Mouse (Mus musculus) CH12.LX (cell line): ENCODE results near the gene Edem2. TPM values are rescaled to one million over a fixed set of nuclear protein-coding genes. Genes with fewer than 3 reads are reported as not detected.

Source experiments
- DNase-seq: peaks from one replicate; pipeline ENCODE4 v3.0.0-alpha.2; 2013; ENCODE audit errors: extremely low read depth
- H3K27ac ChIP-seq: 2 replicates; pipeline ENCODE4 v1.5.1; 2012; ENCODE audit warnings: low read depth, mild to moderate bottlenecking, control low read depth, moderate library complexity; ENCODE audit not compliant: insufficient read depth
- H3K27me3 ChIP-seq: replicated peaks from 2 replicates; pipeline ENCODE3; 2012; ENCODE audit warnings: inconsistent platforms
- H3K36me3 ChIP-seq, 2 experiments: replicated peaks in 1 of 2; 2 replicates each; pipeline versions ENCODE3 to v1.6.1; 2012; ENCODE audit warnings: inconsistent platforms in 1 of 2, low read length in 1 of 2, mild to moderate bottlenecking in 1 of 2, mixed read lengths in 1 of 2, moderate library complexity in 1 of 2; ENCODE audit not compliant: control insufficient read depth in 1 of 2, insufficient read depth in 1 of 2
- H3K4me1 ChIP-seq, 2 experiments: 2 replicates each; pipeline ENCODE4 v1.6.1; 2012; ENCODE audit warnings: inconsistent platforms in 1 of 2, moderate library complexity in 1 of 2; ENCODE audit not compliant: insufficient read depth in 2 of 2, control insufficient read depth in 1 of 2
- H3K4me2 ChIP-seq: 2 replicates; pipeline ENCODE4 v1.6.1; 2012; ENCODE audit warnings: low read depth, mild to moderate bottlenecking, control low read depth; ENCODE audit not compliant: poor library complexity, insufficient read depth, severe bottlenecking
- H3K4me3 ChIP-seq, 3 experiments: fragments of 150-350 bp in 1 of 3; sonication (generic) in 1 of 3; replicated peaks in 1 of 3; 2 replicates each; pipeline versions ENCODE3 to v1.5.1; 2011 to 2012; ENCODE audit warnings: low read depth in 2 of 3, low read length in 2 of 3, mild to moderate bottlenecking in 2 of 3, moderate library complexity in 2 of 3, control low read depth in 1 of 3, improper control_type of control experiment in 1 of 3, inconsistent platforms in 1 of 3, mixed read lengths in 1 of 3; ENCODE audit not compliant: poor library complexity in 1 of 3
- H3K79me2 ChIP-seq: replicated peaks from 2 replicates; pipeline ENCODE4 v1.6.1; 2012; ENCODE audit warnings: mild to moderate bottlenecking, moderate library complexity; ENCODE audit not compliant: control insufficient read depth, poor library complexity, insufficient read depth, severe bottlenecking; ENCODE audit errors: extremely low read depth
- H3K9ac ChIP-seq: 2 replicates; pipeline ENCODE4 v1.6.1; 2012; ENCODE audit warnings: low read depth, mild to moderate bottlenecking, control low read depth, moderate library complexity; ENCODE audit not compliant: insufficient read depth
- H3K9me3 ChIP-seq: replicated peaks from 2 replicates; pipeline ENCODE3; 2012; ENCODE audit warnings: low read length, inconsistent platforms, mixed read lengths
- BHLHE40 ChIP-seq: IDR thresholded peaks from 2 replicates; pipeline ENCODE4 v1.6.1; 2011; ENCODE audit warnings: mild to moderate bottlenecking, low read depth, low read length, improper control_type of control experiment
- CTCF ChIP-seq, 2 experiments: IDR thresholded peaks in 1 of 2; conservative IDR thresholded peaks in 1 of 2; 2 replicates each; pipeline ENCODE4 v1.5.1; 2011 to 2012; ENCODE audit warnings: low read depth in 2 of 2, low read length in 2 of 2, improper control_type of control experiment in 1 of 2, inconsistent platforms in 1 of 2, mild to moderate bottlenecking in 1 of 2, moderate library complexity in 1 of 2
- ELF1 ChIP-seq: IDR thresholded peaks from 2 replicates; pipeline ENCODE4 v1.6.1; 2014; ENCODE audit warnings: low read depth, mild to moderate bottlenecking, inconsistent platforms, low read length, improper control_type of control experiment
- GABPA ChIP-seq: IDR thresholded peaks from 2 replicates; pipeline ENCODE4 v1.6.1; 2012; ENCODE audit warnings: low read depth, low read length, improper control_type of control experiment, inconsistent platforms; ENCODE audit not compliant: insufficient replicate concordance
- IRF4 ChIP-seq: IDR thresholded peaks from 2 replicates; pipeline ENCODE4 v1.6.1; 2014; ENCODE audit warnings: low read depth, mild to moderate bottlenecking, inconsistent platforms, low read length, improper control_type of control experiment
- MAZ ChIP-seq: IDR thresholded peaks from 2 replicates; pipeline ENCODE4 v1.6.1; 2012; ENCODE audit warnings: low read depth, mild to moderate bottlenecking, inconsistent platforms, low read length, improper control_type of control experiment, moderate library complexity
- MEF2A ChIP-seq: IDR thresholded peaks from 2 replicates; pipeline ENCODE4 v1.6.1; 2014; ENCODE audit warnings: low read depth, mild to moderate bottlenecking, inconsistent platforms, low read length, improper control_type of control experiment, borderline replicate concordance
- MYC ChIP-seq: IDR thresholded peaks from 2 replicates; pipeline ENCODE4 v1.6.1; 2011; ENCODE audit warnings: low read depth, mild to moderate bottlenecking, improper control_type of control experiment, low read length
- NELFE ChIP-seq: IDR thresholded peaks from 2 replicates; pipeline ENCODE4 v1.6.1; 2011; ENCODE audit warnings: low read depth, low read length, improper control_type of control experiment
- POLR2A ChIP-seq: IDR thresholded peaks from 2 replicates; pipeline ENCODE4 v1.6.1; 2011; ENCODE audit warnings: low read depth, mild to moderate bottlenecking, improper control_type of control experiment, low read length
- RAD21 ChIP-seq: IDR thresholded peaks from 2 replicates; pipeline ENCODE4 v1.6.1; 2011; ENCODE audit warnings: low read depth, mild to moderate bottlenecking, low read length, improper control_type of control experiment, moderate library complexity
- RCOR1 ChIP-seq: conservative IDR thresholded peaks from 2 replicates; pipeline ENCODE4 v1.6.1; 2012; ENCODE audit warnings: low read depth, mild to moderate bottlenecking, inconsistent platforms, low read length, improper control_type of control experiment
- SMC3 ChIP-seq: IDR thresholded peaks from 2 replicates; pipeline ENCODE4 v1.6.1; 2011; ENCODE audit warnings: low read depth, low read length, improper control_type of control experiment
- TBP ChIP-seq: conservative IDR thresholded peaks from 2 replicates; pipeline ENCODE4 v1.6.1; 2011; ENCODE audit warnings: low read depth, low read length, improper control_type of control experiment
- ZC3H11A ChIP-seq: IDR thresholded peaks from 2 replicates; pipeline ENCODE4 v1.6.1; 2012; ENCODE audit warnings: low read depth, mild to moderate bottlenecking, inconsistent platforms, low read length, improper control_type of control experiment
- ZKSCAN1 ChIP-seq: IDR thresholded peaks from 2 replicates; pipeline ENCODE4 v1.6.1; 2012; ENCODE audit warnings: low read depth, inconsistent platforms, low read length, improper control_type of control experiment, borderline replicate concordance
- ZNF384 ChIP-seq: IDR thresholded peaks from 2 replicates; pipeline ENCODE4 v1.6.1; 2012; ENCODE audit warnings: low read depth, low read length, improper control_type of control experiment, inconsistent platforms
- dilution Hi-C: fragments of 300-500 bp; cut with MboI; formaldehyde crosslinking; loops from 2 replicates; pipeline ENCODE4 v1.14.3; 2020; ENCODE audit warnings: low sequenced_read_pairs; ENCODE audit not compliant: extremely low pct_unique_long_range_greater_than_20kb, extremely low pct_ligation_motif_present
- in situ Hi-C: fragments of 300-500 bp; cut with MboI; formaldehyde crosslinking; loops from 3 replicates; pipeline ENCODE4 v1.14.3; 2019; ENCODE audit warnings: low sequenced_read_pairs, low pct_ligation_motif_present, low pct_unique_long_range_greater_than_20kb, mixed read lengths
- polyA plus RNA-seq: library from polyadenylated mRNA; unstranded; fragments of >175 nt; gene quantifications from 2 replicates; pipeline ENCODE4 v1.2.1, GENCODE M21; 2012; ENCODE audit warnings: low read depth; ENCODE audit not compliant: insufficient read length
- total RNA-seq, 2 experiments: library from RNA; depleted of rRNA; stranded (reverse); fragments of 300-350 nt in 1 of 2; fragments of >200 nt in 1 of 2; gene quantifications; 2 replicates each; pipeline ENCODE4 v1.2.3; 2012 to 2014

Gene Edem2
- total and polyA plus RNA-seq, 3 experiments: 42.5 to 71.8 (median 48.7) TPM

- in situ Hi-C loops: no loop called here
- dilution Hi-C loops: no loop called here
Measured at GRCm38 (mm10) chr2:155727764-155728395, 1.4 kb downstream of the Edem2 start.

GRCm38 (mm10) chr2:155726302-155726701 lies 3.0 kb downstream of the Edem2 start:
- Histone ChIP-seq H3K79me2 (peaks cover 4% of the 10 kb centered on the region), H3K4me2 (no peak overlapping the region), H3K4me3 (no peak overlapping the region), H3K4me1 (peaks cover 14 to 24% of the 10 kb centered on the region in 2 experiments), H3K27me3 (no peaks in the 10 kb centered on the region)
- in situ Hi-C loops: no loop called here
- no peak for TF ChIP-seq IRF4
- TF ChIP-seq MEF2A: no peak
- no peak for TF ChIP-seq RCOR1
- no peak for TF ChIP-seq CTCF (conservative IDR thresholded peaks at IDR 0.05 in 1 of 2, IDR thresholded peaks at IDR 0.05 in 1 of 2; ENCODE audit: low read depth in 2 of 2, low read length in 2 of 2)
- TF ChIP-seq POLR2A: no peak
- no peak for TF ChIP-seq ZNF384
- TF ChIP-seq, all 38 proteins: peak for 0
- Histone ChIP-seq H3K9ac (no peak overlapping the region), H3K9me3 (no peaks in the 10 kb centered on the region), H3K36me3 (peaks cover 17 to 56% of the 10 kb centered on the region in 2 experiments), H3K27ac (no peak overlapping the region)
- DNase-seq: no peak
- dilution Hi-C loops: no loop called here

More at GRCm38 (mm10) chr2:155727764-155728395, 1.4 kb downstream of the Edem2 start:
- peaks cover 12 to 16% of the 10 kb centered on the region in 2 experiments for H3K4me1 ChIP-seq
- H3K4me2 ChIP-seq: peak overlapping the region; percentile 91
- H3K79me2 ChIP-seq: peaks cover 4% of the 10 kb centered on the region
- no peak for DNase-seq
- H3K27ac ChIP-seq: no peak overlapping the region
- peaks cover 12 to 41% of the 10 kb centered on the region in 2 experiments for H3K36me3 ChIP-seq
- no peaks in the 10 kb centered on the region for H3K9me3 ChIP-seq
- H3K27me3 ChIP-seq: no peaks in the 10 kb centered on the region
- H3K4me3 ChIP-seq: peak overlapping the region in 2 of 3 experiments; percentile 89 to 97
- no peak overlapping the region for H3K9ac ChIP-seq
- TF ChIP-seq NELFE (no peak), MAZ (no peak), IRF4 (no peak), RAD21 (no peak), MYC (no peak), ELF1 (no peak), TBP (no peak), GABPA (no peak), SMC3 (no peak), ZKSCAN1 (no peak), CTCF (conservative IDR thresholded peaks at IDR 0.05 in 1 of 2, IDR thresholded peaks at IDR 0.05 in 1 of 2; ENCODE audit: low read depth in 2 of 2, low read length in 2 of 2) (no peak), BHLHE40 (no peak), POLR2A (no peak), ZC3H11A (no peak)
